Mouse (Mus musculus) heart, embryonic 16.5 days (tissue): Measurements from ENCODE around the gene Slxl1. TPM values are rescaled to one million over a fixed set of nuclear protein-coding genes. Genes with fewer than 3 reads are reported as not detected.
"Not testable (repeated sequence)": the region's sequence is repeated elsewhere in the genome, so short reads cannot be mapped to it uniquely, and the experiment has no call there.

Experiments
- ATAC-seq: fragments of 200-750 bp; cut with Nextera tagmentation; replicated peaks from 2 replicates; pipeline ENCODE4 v1.8.0; 2017; ENCODE audit warnings: moderate number of reproducible peaks; ENCODE audit not compliant: insufficient read depth, low FRiP score; ENCODE audit errors: extremely low read depth
- H3K27ac ChIP-seq: fragments of 300-500 bp; sonication (generic); 2 replicates; pipeline ENCODE4 v1.5.1; 2014; ENCODE audit warnings: mild to moderate bottlenecking, low read length, control low read depth, moderate library complexity
- H3K27me3 ChIP-seq: fragments of 300-500 bp; sonication (generic); 2 replicates; pipeline ENCODE4 v1.6.1; 2014; ENCODE audit warnings: low read length, mixed read lengths; ENCODE audit not compliant: control insufficient read depth, insufficient read depth
- H3K36me3 ChIP-seq: fragments of 300-500 bp; sonication (generic); 2 replicates; pipeline ENCODE4 v1.6.1; 2014; ENCODE audit not compliant: control insufficient read depth, insufficient read depth
- H3K4me1 ChIP-seq: fragments of 300-500 bp; sonication (generic); 2 replicates; pipeline ENCODE4 v1.6.1; 2014; ENCODE audit warnings: low read length, mixed read lengths; ENCODE audit not compliant: control insufficient read depth, insufficient read depth
- H3K4me2 ChIP-seq: fragments of 300-500 bp; sonication (generic); 2 replicates; pipeline ENCODE4 v1.6.1; 2014; ENCODE audit warnings: low read depth, mild to moderate bottlenecking, control low read depth, low read length
- H3K4me3 ChIP-seq: fragments of 300-500 bp; sonication (generic); 2 replicates; pipeline ENCODE4 v1.5.1; 2014; ENCODE audit warnings: mild to moderate bottlenecking, control low read depth, low read length
- H3K9ac ChIP-seq: fragments of 300-500 bp; sonication (generic); 2 replicates; pipeline ENCODE4 v1.6.1; 2014; ENCODE audit warnings: low read length, control low read depth
- H3K9me3 ChIP-seq: fragments of 300-500 bp; sonication (generic); replicated peaks from 2 replicates; pipeline ENCODE4 v1.6.1; 2016; ENCODE audit warnings: low read length; ENCODE audit not compliant: control insufficient read depth
- WGBS: fragments of 180-500 bp; shearing (Covaris S2); extraction: QIAGEN DNeasy Blood & Tissue Kit; methylation state at CpG from one replicate; pipeline ENCODE4 v1.1.7; 2014; 5-methylcytosine and 5-hydroxymethylcytosine counted together
- polyA plus RNA-seq: library from polyadenylated mRNA; unstranded; fragments of >200 nt; fragmentation: Nextera tagmentation; extraction: Ambion mirVana; gene quantifications from 2 replicates; pipeline ENCODE4 v1.2.1, GENCODE M21; 2015

Slxl1 gene
- not detected in 2 replicates for polyA plus RNA-seq

- H3K4me2 ChIP-seq, ATAC-seq, H3K4me3 ChIP-seq, H3K9ac ChIP-seq, H3K4me1 ChIP-seq, H3K36me3 ChIP-seq, H3K27ac ChIP-seq, H3K27me3 ChIP-seq, H3K9me3 ChIP-seq: not testable (repeated sequence)
- WGBS, result no CpG with 5 or more reads among the region's 6 CpGs
Measured at GRCm38 (mm10) chrX:55226576-55226975, at the start of gene Slxl1. Slxl1 (plus strand) TSS chrX:55226876.
